Mouse (Mus musculus): ENCODE measurements around the gene Pcmtd2. TPM values are rescaled to one million over a fixed set of nuclear protein-coding genes. Genes with fewer than 3 reads are reported as not detected.
A peak's percentile ranks its signal among the peaks of the same experiment; 100 is the strongest.
"Not testable (repeated sequence)": the region's sequence is repeated elsewhere in the genome, so short reads cannot be mapped to it uniquely, and the experiment has no call there.

Gene Pcmtd2
- 10 to 100 TPM; 29.8 to 32.0 TPM for total RNA-seq (2021)
- long read RNA-seq, experiment 1, transcript Pcmtd2-201 (7 exons, 3,569 nt): major isoform, 6 of 8 reads
- long read RNA-seq, experiment 1, partial matches to known transcripts: 1 of 8 reads
- long read RNA-seq, experiment 1, other reads (novel, unspliced or antisense): 1 of 8 reads
- long read RNA-seq, experiment 2, transcript Pcmtd2-201 (7 exons, 3,569 nt): major isoform, 18 of 30 reads
- long read RNA-seq, experiment 2, partial matches to known transcripts: 4 of 30 reads
- long read RNA-seq, experiment 2, other reads (novel, unspliced or antisense): 8 of 30 reads

- DNase-seq: peak; percentile 88
Measured at GRCm38 (mm10) chr2:181837372-181838292, at the start of gene Pcmtd2. Gene Pcmtd2 (plus strand): TSS chr2:181837854.

- DNase-seq: no peak
Measured at GRCm38 (mm10) chr2:181789396-181789795, 48.3 kb upstream of the Pcmtd2 start.

- not testable (repeated sequence) for DNase-seq
Measured at GRCm38 (mm10) chr2:181793186-181793585, 44.5 kb upstream of the Pcmtd2 start.

- no peak for DNase-seq
Measured at GRCm38 (mm10) chr2:181795641-181796130, 42.0 kb upstream of the Pcmtd2 start.

GRCm38 (mm10) chr2:181797672-181798071 is 40.0 kb upstream of the Pcmtd2 start:
- no peak for DNase-seq

GRCm38 (mm10) chr2:181829032-181829650 is 8.5 kb upstream of the Pcmtd2 start:
- DNase-seq: no peak

- no peak for DNase-seq
Measured at GRCm38 (mm10) chr2:181832745-181833144, 4.9 kb upstream of the Pcmtd2 start.

- DNase-seq: no peak
Measured at GRCm38 (mm10) chr2:181838293-181838680, 633 bp downstream of the Pcmtd2 start.

GRCm38 (mm10) chr2:181845709-181846394 is 8.2 kb downstream of the Pcmtd2 start:
- no peak for DNase-seq

- peak; percentile 93 for DNase-seq
Measured at GRCm38 (mm10) chr2:181863791-181864535, 26.3 kb downstream of the Pcmtd2 start, which contains the start of gene Polr3k. Gene Polr3k (plus strand): TSS chr2:181864337.

GRCm38 (mm10) chr2:181864536-181864860 is 26.8 kb downstream of the Pcmtd2 start:
- no peak for DNase-seq

- DNase-seq: peak; percentile 12
Measured at GRCm38 (mm10) chr2:181866931-181867330, 29.3 kb downstream of the Pcmtd2 start.

GRCm38 (mm10) chr2:181871039-181871438 is 33.4 kb downstream of the Pcmtd2 start:
- no peak for DNase-seq

- DNase-seq: no peak
Measured at GRCm38 (mm10) chr2:181878903-181879302, 41.2 kb downstream of the Pcmtd2 start.

GRCm38 (mm10) chr2:181883022-181883749 is 45.5 kb downstream of the Pcmtd2 start:
- DNase-seq: no peak

Other genes starting within 250 kb of the Pcmtd2 start
- gene Prpf6, start 246.0 kb upstream of the Pcmtd2 start, total RNA-seq (2021): 10 to 100 TPM; 23.2 to 28.2 TPM
- gene Zfp512b, start 245.1 kb upstream of the Pcmtd2 start, total RNA-seq (2021): 10 to 100 TPM; 17.2 to 17.4 TPM
- gene Samd10, start 238.6 kb upstream of the Pcmtd2 start, total RNA-seq (2021): 1 to 10 TPM in 1 of 2 experiments, under 1 TPM in 1; 0.97 to 1.1 TPM
- not detected for gene Gm29797, start 180.8 kb upstream of the Pcmtd2 start, total RNA-seq (2021)
- gene Sox18, start 166.2 kb upstream of the Pcmtd2 start, total RNA-seq (2021): 10 to 100 TPM; 10.5 to 12.7 TPM
- gene Tcea2, start 157.5 kb upstream of the Pcmtd2 start, total RNA-seq (2021): 1 to 10 TPM; 6.0 to 7.2 TPM
- gene Rgs19, start 143.9 kb upstream of the Pcmtd2 start, total RNA-seq (2021): 1 to 10 TPM; 2.6 to 6.1 TPM
- gene Lkaaear1, start 139.4 kb upstream of the Pcmtd2 start, total RNA-seq (2021): not detected
- gene Oprl1, start 122.8 kb upstream of the Pcmtd2 start, total RNA-seq (2021): not detected
- not detected for gene Myt1, start 74.5 kb upstream of the Pcmtd2 start, total RNA-seq (2021)
- gene Polr3k, start 26.5 kb downstream of the Pcmtd2 start, total RNA-seq (2021): 1 to 10 TPM; 8.7 to 9.8 TPM
- not detected for gene Gm14496, start 153.3 kb downstream of the Pcmtd2 start, total RNA-seq (2021)

Measured in gastrocnemius, postnatal 25 days (tissue).